Mouse (Mus musculus) bone marrow, adult 2 months (tissue): ENCODE measurements around the gene Grik4. TPM values are rescaled to one million over a fixed set of nuclear protein-coding genes. Genes with fewer than 3 reads are reported as not detected.

Experiments used
- H3K27ac ChIP-seq: fragments of 200-500 bp; 2 replicates; pipeline ENCODE4 v1.5.1; 2012; ENCODE audit warnings: low read depth, mild to moderate bottlenecking, control low read depth, inconsistent platforms, low read length; ENCODE audit not compliant: control insufficient read depth, poor library complexity, insufficient read depth
- H3K4me1 ChIP-seq: fragments of 200-500 bp; 2 replicates; pipeline ENCODE4 v1.6.1; 2011; ENCODE audit warnings: low read length; ENCODE audit not compliant: control insufficient read depth, insufficient read depth
- H3K4me3 ChIP-seq: fragments of 200-500 bp; replicated peaks from 2 replicates; pipeline ENCODE3; 2011; ENCODE audit warnings: mild to moderate bottlenecking, low read depth, low read length, control low read depth; ENCODE audit not compliant: control insufficient read depth
- CTCF ChIP-seq: fragments of 200-500 bp; IDR thresholded peaks from 2 replicates; pipeline ENCODE4 v1.5.1; 2011; ENCODE audit warnings: low read length, control low read depth; ENCODE audit not compliant: control insufficient read depth, insufficient read depth
- POLR2A ChIP-seq: fragments of 200-500 bp; IDR thresholded peaks from 2 replicates; pipeline ENCODE4 v1.6.1; 2011; ENCODE audit warnings: low read depth, mild to moderate bottlenecking, control low read depth, low read length, borderline replicate concordance; ENCODE audit not compliant: control insufficient read depth
- WGBS: fragments of 180-500 bp; shearing (Covaris S2); methylation state at CpG from one replicate; pipeline ENCODE4 v1.1.7; 2018; 5-methylcytosine and 5-hydroxymethylcytosine counted together
- polyA plus RNA-seq: library from polyadenylated mRNA; stranded (reverse); fragments of >200 nt; gene quantifications from 2 replicates; pipeline ENCODE4 v1.2.4, GENCODE M21; 2011; ENCODE audit warnings: low replicate concordance; ENCODE audit not compliant: missing spikeins, insufficient read depth, insufficient read length

The Grik4 gene
- polyA plus RNA-seq, 1 experiment: 4.1 TPM

DNA sequence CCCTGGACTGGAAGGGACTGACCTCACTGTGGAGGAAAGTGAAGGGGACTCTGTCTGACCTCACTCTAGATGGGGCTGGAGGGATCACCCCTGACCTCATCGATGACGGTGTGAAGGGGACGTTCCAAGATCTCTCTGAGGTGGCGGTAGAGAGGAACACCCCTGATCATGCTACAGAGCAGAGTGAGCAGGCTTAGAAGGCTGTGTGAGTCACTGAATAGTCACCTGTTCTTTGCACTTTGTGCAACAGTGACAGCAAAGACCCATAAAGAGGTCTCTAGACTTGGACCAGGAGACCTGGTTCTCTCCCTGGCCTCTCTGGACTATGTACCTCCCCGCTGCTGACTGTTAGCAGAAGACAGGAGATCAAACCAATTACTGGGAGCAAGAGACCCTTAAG lies 217.1 kb downstream of the Grik4 start:
- no peak overlapping the region for H3K4me3 ChIP-seq
- 68% methylated on average over 5 of the region's 5 CpGs for WGBS
- H3K4me1 ChIP-seq: no peaks in the 10 kb centered on the region
- TF ChIP-seq CTCF (no peak), POLR2A (no peak)
- H3K27ac ChIP-seq: no peak overlapping the region

DNA sequence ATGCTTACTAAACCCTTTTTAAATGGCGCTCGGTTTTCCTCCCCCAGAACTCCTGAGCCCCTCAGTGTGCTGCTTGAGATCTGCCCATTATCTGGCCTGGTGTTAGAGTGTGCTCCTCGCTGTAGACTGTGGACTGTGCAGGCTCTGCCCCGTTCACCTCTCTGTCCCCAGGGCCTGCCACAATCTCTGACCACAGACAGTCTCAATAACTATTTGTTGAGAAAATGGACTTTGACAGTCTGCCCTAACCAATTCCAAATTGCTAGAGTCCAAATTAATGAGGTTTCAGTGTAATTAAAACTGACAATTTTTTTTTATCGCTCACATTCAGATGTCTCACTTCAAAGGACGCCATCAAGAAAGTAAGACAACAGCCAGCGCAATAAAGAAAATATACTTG lies 220.2 kb downstream of the Grik4 start:
- no peaks in the 10 kb centered on the region; the same call in 1 of the 2 replicates for H3K4me1 ChIP-seq
- TF ChIP-seq POLR2A (no peak), CTCF (no peak)
- 81% methylated on average over 7 of the region's 7 CpGs for WGBS
- H3K27ac ChIP-seq: no peak overlapping the region
- no peak overlapping the region for H3K4me3 ChIP-seq

DNA sequence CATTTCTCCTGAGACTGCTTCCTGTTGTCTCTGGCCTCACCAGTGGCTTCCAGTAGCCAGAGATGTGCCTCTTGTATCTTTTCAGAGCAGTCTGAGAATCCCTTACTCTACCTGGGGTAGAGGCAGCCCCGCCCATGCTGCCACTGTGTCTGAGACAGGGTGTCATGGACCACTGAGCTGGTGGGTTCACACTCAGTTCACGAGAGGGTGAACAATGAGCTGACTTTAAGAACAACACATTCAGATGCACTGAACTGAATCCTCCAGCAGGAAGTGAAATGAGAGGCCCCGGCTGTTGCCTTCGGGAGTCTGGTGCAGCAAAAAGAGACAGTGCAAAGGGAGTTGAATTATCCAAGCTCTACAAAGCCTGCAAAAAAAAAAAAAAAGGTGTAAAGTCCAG lies 221.8 kb downstream of the Grik4 start:
- TF ChIP-seq POLR2A (no peak), CTCF (no peak)
- H3K4me3 ChIP-seq: no peak overlapping the region
- H3K27ac ChIP-seq: no peak overlapping the region
- H3K4me1 ChIP-seq: no peaks in the 10 kb centered on the region; the same call in 1 of the 2 replicates
- WGBS: 36% methylated on average over 4 of the region's 4 CpGs

DNA sequence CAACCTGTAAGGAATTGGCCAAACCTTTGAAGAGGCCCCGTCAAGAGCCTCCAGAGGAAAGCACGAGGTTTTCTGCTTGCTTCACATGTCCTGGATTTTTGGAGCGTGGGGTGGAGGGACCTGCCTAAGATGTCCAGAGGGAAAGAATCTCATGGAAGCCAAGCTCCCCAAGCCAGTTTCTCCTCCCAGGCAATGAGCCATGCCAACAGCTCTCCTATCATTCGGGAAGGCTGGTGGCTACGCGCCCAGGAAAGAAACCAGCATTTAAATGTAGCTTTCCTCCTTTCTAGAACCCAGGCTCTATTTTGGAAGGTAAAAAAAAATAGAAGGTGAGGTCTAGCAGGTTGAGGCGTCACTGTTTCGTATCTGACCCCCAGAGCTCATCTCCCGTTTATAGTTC lies 222.6 kb downstream of the Grik4 start:
- H3K4me1 ChIP-seq: no peaks in the 10 kb centered on the region; the same call in 1 of the 2 replicates
- TF ChIP-seq POLR2A (no peak), CTCF (no peak)
- H3K4me3 ChIP-seq: no peak overlapping the region
- H3K27ac ChIP-seq: no peak overlapping the region
- 77% methylated on average over 9 of the region's 9 CpGs for WGBS

DNA sequence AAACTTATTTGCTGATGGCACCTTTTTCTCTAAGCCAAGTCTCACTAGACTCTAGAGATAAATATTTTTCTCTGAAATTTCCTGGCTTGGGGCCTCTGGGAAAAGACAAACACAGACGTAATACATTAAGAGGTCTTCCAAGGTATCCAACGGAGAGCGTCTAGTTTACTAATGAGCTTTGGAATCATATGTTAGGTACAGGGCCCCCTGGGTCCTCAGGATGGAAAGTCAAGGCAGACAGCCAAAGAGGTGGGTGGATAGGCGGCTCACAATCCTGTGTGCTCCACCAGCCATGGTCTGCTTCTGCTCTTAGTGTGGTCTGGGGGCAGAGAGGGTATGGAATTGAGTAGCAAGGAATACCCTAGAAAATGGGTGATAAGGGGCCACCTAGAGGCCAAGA lies 223.1 kb downstream of the Grik4 start:
- WGBS: 85% methylated on average over 4 of the region's 4 CpGs
- Histone ChIP-seq H3K4me3 (no peak overlapping the region), H3K27ac (no peak overlapping the region), H3K4me1 (peaks cover 1% of the 10 kb centered on the region; the same call in 1 of the 2 replicates)
- TF ChIP-seq POLR2A (no peak), CTCF (no peak)

DNA sequence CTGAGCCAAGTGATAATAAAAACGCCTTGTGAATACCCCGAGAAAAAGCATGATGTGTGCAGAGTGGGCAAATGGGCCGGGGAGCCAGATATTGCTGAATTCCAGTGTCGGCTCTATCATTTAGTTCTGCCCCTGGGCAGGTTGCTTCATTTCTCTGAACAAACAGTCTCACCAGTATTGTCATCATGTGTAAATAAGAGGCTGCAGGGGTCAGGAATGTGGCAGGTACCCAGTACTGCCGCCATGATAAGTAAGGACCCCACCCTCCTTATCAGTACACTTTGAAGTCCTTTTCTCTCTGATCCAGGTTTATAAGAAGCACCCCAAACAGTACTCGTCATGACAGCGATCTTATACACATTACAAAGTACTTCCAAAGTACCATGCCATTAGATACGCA lies 230.4 kb downstream of the Grik4 start:
- 83% methylated on average over 8 of the region's 8 CpGs for WGBS
- H3K4me1 ChIP-seq: peaks cover 1% of the 10 kb centered on the region; the same call in 1 of the 2 replicates
- H3K4me3 ChIP-seq: no peak overlapping the region
- TF ChIP-seq POLR2A: no peak
- TF ChIP-seq CTCF: no peak
- no peak overlapping the region for H3K27ac ChIP-seq

DNA sequence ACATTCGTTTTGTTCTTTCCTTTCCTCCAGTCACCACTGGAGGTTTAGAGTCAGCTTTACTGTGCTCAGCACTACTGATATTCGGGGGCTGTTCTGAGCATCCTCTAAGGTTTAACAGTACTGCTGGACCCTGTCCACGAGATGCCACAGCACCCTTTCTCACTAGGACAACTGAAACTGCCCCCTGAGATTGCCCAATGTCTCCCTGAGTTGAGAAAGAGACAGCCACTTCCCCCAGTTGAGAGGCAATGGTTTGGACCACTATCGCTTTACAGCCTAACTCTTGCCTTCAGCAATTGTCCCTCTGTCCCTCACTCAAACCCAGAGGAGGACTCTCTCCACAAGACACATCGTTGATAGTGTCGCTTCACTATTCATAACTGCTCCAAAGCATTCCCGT lies 238.4 kb downstream of the Grik4 start:
- H3K27ac ChIP-seq: no peak overlapping the region
- H3K4me3 ChIP-seq: no peak overlapping the region
- TF ChIP-seq CTCF (no peak), POLR2A (no peak)
- H3K4me1 ChIP-seq: peaks cover 1% of the 10 kb centered on the region; the same call in 1 of the 2 replicates
- WGBS: 38% methylated on average over 7 of the region's 7 CpGs

DNA sequence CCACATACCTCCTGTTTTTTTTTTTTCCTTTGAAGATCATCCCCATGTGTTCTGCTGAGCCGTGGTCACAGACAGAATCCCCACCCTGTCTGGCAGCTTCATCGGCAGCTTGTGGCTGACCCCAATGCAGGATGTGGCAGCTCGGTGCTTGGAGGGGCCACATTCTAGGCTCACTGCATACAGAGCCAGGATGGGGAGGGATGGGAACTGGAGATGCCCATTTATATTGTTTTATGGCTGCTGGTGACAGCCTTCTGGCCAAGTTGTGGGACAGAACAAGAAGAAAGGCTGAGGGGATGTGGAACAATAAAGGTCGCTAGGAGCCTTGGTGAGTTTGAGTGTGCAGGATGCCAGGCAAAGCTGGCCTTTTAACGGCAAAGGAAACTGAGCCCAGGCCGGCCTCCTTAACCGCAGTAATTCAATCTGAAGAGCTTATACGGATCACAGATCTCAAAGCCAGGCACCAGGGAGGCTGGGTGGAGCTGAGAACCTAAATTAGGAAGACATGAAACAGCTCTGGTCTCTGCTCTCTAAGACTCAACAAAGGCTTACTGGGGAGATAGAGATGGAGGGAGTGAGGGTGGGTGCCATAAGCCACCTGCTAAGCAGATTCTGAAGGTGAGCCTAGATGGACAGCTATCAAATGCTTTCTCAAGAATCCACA lies 241.0 kb downstream of the Grik4 start:
- peaks cover 1% of the 10 kb centered on the region; the same call in 1 of the 2 replicates for H3K4me1 ChIP-seq
- WGBS: 10% methylated on average over 8 of the region's 8 CpGs
- H3K27ac ChIP-seq: no peak overlapping the region
- H3K4me3 ChIP-seq: no peak overlapping the region
- no peak for TF ChIP-seq CTCF
- no peak for TF ChIP-seq POLR2A

DNA sequence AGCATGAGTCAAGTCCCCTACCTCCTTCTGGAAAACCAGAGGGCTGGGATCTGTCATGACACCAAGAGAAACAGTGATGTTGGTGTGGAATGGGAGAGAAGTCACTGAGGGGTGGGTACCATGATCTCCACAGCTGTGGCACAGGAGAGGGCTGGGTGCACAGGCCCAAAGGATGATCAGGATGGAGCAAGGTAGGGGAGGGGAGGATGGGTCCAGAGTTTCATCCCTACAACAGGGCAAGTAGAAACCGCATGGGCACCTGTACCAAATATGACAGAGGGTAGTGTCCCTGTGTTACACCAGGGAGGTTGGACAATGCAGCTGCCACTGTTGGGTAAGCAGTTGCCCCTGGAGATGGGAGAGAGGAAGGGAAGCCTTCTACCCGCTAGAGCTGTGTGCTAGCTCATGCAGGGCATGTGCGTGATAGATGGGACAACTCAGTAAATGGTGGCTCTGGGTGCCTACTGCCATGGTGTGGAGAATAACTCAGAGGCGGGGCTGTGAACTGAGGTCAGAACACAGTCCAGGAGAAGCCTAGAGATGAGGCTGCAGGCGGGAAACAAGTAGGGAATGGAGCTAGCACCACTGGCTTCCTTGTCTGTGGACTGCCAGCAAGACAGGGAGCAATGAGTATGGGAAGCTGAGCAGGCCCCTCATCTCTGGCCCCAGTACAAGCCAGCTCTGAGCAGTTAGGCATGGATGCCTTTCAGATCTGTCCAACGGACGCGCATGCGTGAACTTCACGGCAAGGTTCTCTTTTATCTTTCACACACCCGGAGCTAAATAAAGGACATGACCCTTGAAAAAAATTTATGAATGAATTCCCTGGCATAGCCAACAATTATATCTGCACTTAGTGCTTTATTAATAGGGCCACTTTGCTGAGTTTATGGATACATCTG lies 241.8 kb downstream of the Grik4 start:
- no peak overlapping the region for H3K27ac ChIP-seq
- WGBS: 72% methylated on average over 11 of the region's 11 CpGs
- TF ChIP-seq POLR2A (no peak), CTCF (no peak)

More for the DNA sequence above, 241.8 kb downstream of the Grik4 start:
- peaks cover 1% of the 10 kb centered on the region; the same call in 1 of the 2 replicates for H3K4me1 ChIP-seq
- H3K4me3 ChIP-seq: no peak overlapping the region
